Mouse (Mus musculus) cortical plate, adult 2 months (tissue): Measurements from ENCODE around the gene Oas1d.
"Not testable (repeated sequence)": the region's sequence is repeated elsewhere in the genome, so short reads cannot be mapped to it uniquely, and the experiment has no call there.

Source experiments
- CTCF ChIP-seq: fragments of 200-500 bp; IDR thresholded peaks from 2 replicates; pipeline ENCODE4 v1.5.1; 2011; ENCODE audit warnings: mild to moderate bottlenecking, control low read depth, low read length; ENCODE audit not compliant: insufficient read depth; ENCODE audit errors: extremely low read depth
- POLR2A ChIP-seq: fragments of 200-500 bp; IDR thresholded peaks from 2 replicates; pipeline ENCODE4 v1.6.1; 2011; ENCODE audit warnings: mild to moderate bottlenecking, low read length, control low read depth; ENCODE audit not compliant: insufficient read depth; ENCODE audit errors: extremely low read depth

- TF ChIP-seq CTCF, POLR2A: not testable (repeated sequence)
These were observed 22.6 kb upstream of the Oas1d start for GRCm38 (mm10) chr5:120891566-120892242.
